Mouse (Mus musculus): ENCODE measurements around the gene Mrps7.

DNA sequence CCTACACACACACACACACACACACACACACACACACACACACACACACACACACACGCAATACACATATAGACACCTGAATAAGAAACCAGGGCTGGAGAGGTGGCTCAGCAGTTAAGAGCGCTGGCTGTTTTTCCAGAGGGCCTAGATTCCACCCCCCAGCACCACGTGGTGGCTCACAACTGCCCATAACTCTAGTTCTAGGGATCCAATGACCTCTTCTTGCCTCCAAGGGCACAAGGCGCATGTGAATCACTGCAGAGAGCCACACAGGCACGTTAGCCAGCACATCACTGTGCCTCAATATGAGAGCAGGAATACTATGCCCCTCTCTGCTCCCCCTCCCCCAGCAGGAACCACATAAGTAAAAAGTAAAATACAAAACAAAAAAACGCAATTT, 13.2 kb downstream of the Mrps7 start:
- TF ChIP-seq POLR2A (IDR thresholded peaks at IDR 0.05; ENCODE audit: low read depth, low read length) (no peak), CTCF (conservative IDR thresholded peaks at IDR 0.05; ENCODE audit: insufficient read depth, insufficient read length, low read depth, low read length) (no peak)

Data from kidney, adult 2 months (tissue).